Mouse (Mus musculus) heart, adult 11 months (tissue): ENCODE results near the gene Hc.

Experiments used
- DNase-seq: peaks from one replicate; pipeline ENCODE4 v3.0.0; 2022

Hc gene

GRCm38 (mm10) chr2:35061338-35061737 is at the start of gene Hc:
Gene Hc (minus strand): TSS chr2:35061438.
- DNase-seq, result peak; percentile 27

- no peak for DNase-seq
Observed at GRCm38 (mm10) chr2:35110521-35110920, 49.3 kb upstream of the Hc start.

GRCm38 (mm10) chr2:35109924-35110304 is 48.7 kb upstream of the Hc start:
- no peak for DNase-seq

- DNase-seq, result peak; percentile 100
Observed at GRCm38 (mm10) chr2:35109141-35109923, 48.1 kb upstream of the Hc start, which contains the start of gene Cntrl. Gene Cntrl (plus strand): TSS chr2:35109492.

GRCm38 (mm10) chr2:35108712-35109111 is 47.5 kb upstream of the Hc start:
- DNase-seq, result no peak

- peak; percentile 88 for DNase-seq
Observed at GRCm38 (mm10) chr2:35107984-35108635, 46.9 kb upstream of the Hc start.

GRCm38 (mm10) chr2:35104843-35105242 is 43.6 kb upstream of the Hc start:
- no peak for DNase-seq

- DNase-seq, result no peak
Observed at GRCm38 (mm10) chr2:35103558-35103957, 42.3 kb upstream of the Hc start.

GRCm38 (mm10) chr2:35102777-35103176 is 41.5 kb upstream of the Hc start:
- DNase-seq, result no peak

GRCm38 (mm10) chr2:35101443-35101842 is 40.2 kb upstream of the Hc start, which contains the start of gene AI182371:
Gene AI182371 (minus strand): TSS chr2:35101543.
- no peak for DNase-seq

GRCm38 (mm10) chr2:35100529-35100928 is 39.3 kb upstream of the Hc start:
- no peak for DNase-seq

- DNase-seq, result no peak
Observed at GRCm38 (mm10) chr2:35087418-35087817, 26.2 kb upstream of the Hc start.

- DNase-seq, result no peak
Observed at GRCm38 (mm10) chr2:35079166-35079565, 17.9 kb upstream of the Hc start.

- DNase-seq, result no peak
Observed at GRCm38 (mm10) chr2:35074328-35074727, 13.1 kb upstream of the Hc start.

- DNase-seq, result no peak
Observed at GRCm38 (mm10) chr2:35072547-35072946, 11.3 kb upstream of the Hc start.

- no peak for DNase-seq
Observed at GRCm38 (mm10) chr2:35070275-35070674, 9.0 kb upstream of the Hc start.

- no peak for DNase-seq
Observed at GRCm38 (mm10) chr2:35069124-35069523, 7.9 kb upstream of the Hc start.

- no peak for DNase-seq
Observed at GRCm38 (mm10) chr2:35067117-35067516, 5.9 kb upstream of the Hc start.

- DNase-seq, result no peak
Observed at GRCm38 (mm10) chr2:35066525-35067082, 5.4 kb upstream of the Hc start.

GRCm38 (mm10) chr2:35063333-35064030 is 2.2 kb upstream of the Hc start:
- DNase-seq, result no peak

- no peak for DNase-seq
Observed at GRCm38 (mm10) chr2:35060897-35061296, 341 bp downstream of the Hc start.

- DNase-seq, result peak; percentile 29
Observed at GRCm38 (mm10) chr2:35060256-35060655, 982 bp downstream of the Hc start.

GRCm38 (mm10) chr2:35058325-35058724 is 2.9 kb downstream of the Hc start:
- DNase-seq, result peak; percentile 13
